Mouse (Mus musculus): ENCODE results near the gene Cyp2t4.

Gene Cyp2t4

GRCm38 (mm10) chr7:27161744-27162143, 8.2 kb downstream of the Cyp2t4 start:
- no peak for DNase-seq (ENCODE audit: low read depth, low spot score)

- DNase-seq (ENCODE audit: low read depth, low spot score): no peak
Observed at GRCm38 (mm10) chr7:27162780-27163449, 9.4 kb downstream of the Cyp2t4 start.

GRCm38 (mm10) chr7:27163450-27163805, 9.9 kb downstream of the Cyp2t4 start:
- DNase-seq (ENCODE audit: low read depth, low spot score): no peak

GRCm38 (mm10) chr7:27164112-27164947, 10.8 kb downstream of the Cyp2t4 start:
- peak; percentile 80 for DNase-seq (ENCODE audit: low read depth, low spot score)

GRCm38 (mm10) chr7:27165007-27165655, 11.6 kb downstream of the Cyp2t4 start:
- no peak for DNase-seq (ENCODE audit: low read depth, low spot score)

GRCm38 (mm10) chr7:27165696-27166095, 12.2 kb downstream of the Cyp2t4 start:
- DNase-seq (ENCODE audit: low read depth, low spot score): no peak

GRCm38 (mm10) chr7:27166229-27166613, 12.7 kb downstream of the Cyp2t4 start:
- DNase-seq (ENCODE audit: low read depth, low spot score): peak; percentile 84

GRCm38 (mm10) chr7:27166614-27167474, 13.3 kb downstream of the Cyp2t4 start, which contains the start of gene Egln2:
Gene Egln2 (minus strand): TSS chr7:27166802.
- peak; percentile 95 for DNase-seq (ENCODE audit: low read depth, low spot score)

- no peak for DNase-seq (ENCODE audit: low read depth, low spot score)
Observed at GRCm38 (mm10) chr7:27167475-27168094, 14.1 kb downstream of the Cyp2t4 start.

- DNase-seq (ENCODE audit: low read depth, low spot score): no peak
Observed at GRCm38 (mm10) chr7:27168371-27168770, 14.9 kb downstream of the Cyp2t4 start.

- DNase-seq (ENCODE audit: low read depth, low spot score): no peak
Observed at GRCm38 (mm10) chr7:27170981-27171380, 17.5 kb downstream of the Cyp2t4 start.

- DNase-seq (ENCODE audit: low read depth, low spot score): no peak
Observed at GRCm38 (mm10) chr7:27174496-27174895, 21.0 kb downstream of the Cyp2t4 start.

GRCm38 (mm10) chr7:27174896-27175295, 21.4 kb downstream of the Cyp2t4 start:
- no peak for DNase-seq (ENCODE audit: low read depth, low spot score)

- DNase-seq (ENCODE audit: low read depth, low spot score): no peak
Observed at GRCm38 (mm10) chr7:27177942-27178323, 24.4 kb downstream of the Cyp2t4 start.

GRCm38 (mm10) chr7:27178324-27179216, 25.1 kb downstream of the Cyp2t4 start, which contains the start of gene Rab4b:
Gene Rab4b (minus strand): TSS chr7:27178896.
- peak; percentile 100 for DNase-seq (ENCODE audit: low read depth, low spot score)

- DNase-seq (ENCODE audit: low read depth, low spot score): peak; percentile 51
Observed at GRCm38 (mm10) chr7:27179217-27179918, 25.9 kb downstream of the Cyp2t4 start.

- DNase-seq (ENCODE audit: low read depth, low spot score): no peak
Observed at GRCm38 (mm10) chr7:27180036-27180435, 26.5 kb downstream of the Cyp2t4 start.

- DNase-seq (ENCODE audit: low read depth, low spot score): no peak
Observed at GRCm38 (mm10) chr7:27180837-27181695, 27.6 kb downstream of the Cyp2t4 start, which contains the start of the genes Gm21983 and Mia. Gene Gm21983 (minus strand): TSS chr7:27181086. Gene Mia (minus strand): TSS chr7:27181157.

Data from R1 (cell line).